Mouse (Mus musculus) spleen, adult 18-20 months (tissue): ENCODE data around the gene Fcf1.

ENCODE experiments used
- DNase-seq, 2 experiments: peaks; one replicate each; pipeline ENCODE4 v3.0.0; 2022; ENCODE audit warnings: mixed read lengths in 2 of 2

Fcf1 gene

GRCm38 (mm10) chr12:84970428-84971096 lies at the start of gene Fcf1, which contains the start of gene Arel1:
Gene Fcf1 (plus strand): TSS chr12:84970897.
Gene Arel1 (minus strand): TSS chr12:84970900.
- DNase-seq: peak; percentile 75 to 83

GRCm38 (mm10) chr12:84921881-84922419 lies 48.7 kb upstream of the Fcf1 start:
- no peak for DNase-seq

DNA sequence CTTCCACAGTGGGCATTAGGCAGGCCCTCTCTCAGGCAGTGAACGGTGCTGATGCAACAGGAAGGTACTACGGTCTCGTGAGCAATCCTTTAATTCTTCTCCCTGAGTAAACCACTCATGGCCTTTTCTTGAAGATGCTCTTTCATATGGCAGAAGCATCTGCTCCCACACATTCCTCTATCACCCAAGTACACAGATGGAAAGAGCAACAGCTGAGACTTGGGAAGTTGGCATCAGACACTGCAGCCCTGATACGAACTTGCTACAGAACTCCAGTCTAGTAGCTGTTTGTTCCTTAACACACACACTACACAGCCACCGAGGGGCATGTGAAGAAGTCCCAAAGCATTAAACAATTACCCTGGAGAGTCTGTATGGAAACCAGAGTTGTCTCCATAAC lies 46.4 kb upstream of the Fcf1 start:
- DNase-seq: no peak

GRCm38 (mm10) chr12:84926542-84926941 lies 44.2 kb upstream of the Fcf1 start:
- no peak for DNase-seq

- DNase-seq: no peak
Measured at GRCm38 (mm10) chr12:84932210-84932609, 38.5 kb upstream of the Fcf1 start.

GRCm38 (mm10) chr12:84935343-84935742 lies 35.4 kb upstream of the Fcf1 start:
- no peak for DNase-seq

DNA sequence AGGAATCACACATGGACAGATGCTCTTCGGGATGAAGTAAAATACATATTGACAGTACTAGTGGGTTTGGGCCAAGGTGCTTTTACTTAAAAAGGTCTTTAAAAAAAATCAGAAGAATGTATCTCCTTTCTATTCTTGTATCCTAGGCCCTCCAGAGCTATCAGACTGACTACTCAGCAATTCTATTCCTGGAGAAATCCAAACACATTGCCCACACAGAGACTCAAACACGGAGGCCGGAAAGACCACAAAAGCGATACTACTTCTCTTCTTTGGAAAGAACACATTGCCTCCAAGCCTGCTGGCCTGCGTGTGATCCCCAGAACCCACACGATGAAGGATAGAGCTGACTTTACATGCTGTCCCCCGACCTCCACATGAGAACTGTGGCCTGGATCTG lies 31.6 kb upstream of the Fcf1 start:
- no peak for DNase-seq

GRCm38 (mm10) chr12:84940343-84940742 lies 30.4 kb upstream of the Fcf1 start:
- DNase-seq: no peak

DNA sequence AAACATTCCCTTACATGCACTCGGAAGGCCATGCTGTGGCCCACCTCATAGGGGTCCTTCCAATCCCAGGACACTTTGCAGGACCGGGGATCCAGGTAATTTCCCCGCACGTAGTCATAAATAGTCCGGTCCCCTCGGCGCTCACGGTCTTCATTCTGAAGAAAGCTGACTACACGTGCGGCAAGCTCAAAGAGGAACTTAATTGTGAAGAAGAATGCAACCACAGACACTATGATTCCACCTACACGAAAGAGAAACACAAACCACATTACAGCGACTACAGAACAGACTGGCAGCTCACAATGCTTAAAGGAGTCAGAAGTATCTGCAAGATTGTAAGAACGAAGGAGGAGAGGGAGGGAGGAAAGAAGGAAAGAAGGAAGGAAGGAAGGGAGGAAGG lies 29.0 kb upstream of the Fcf1 start:
- DNase-seq: no peak

DNA sequence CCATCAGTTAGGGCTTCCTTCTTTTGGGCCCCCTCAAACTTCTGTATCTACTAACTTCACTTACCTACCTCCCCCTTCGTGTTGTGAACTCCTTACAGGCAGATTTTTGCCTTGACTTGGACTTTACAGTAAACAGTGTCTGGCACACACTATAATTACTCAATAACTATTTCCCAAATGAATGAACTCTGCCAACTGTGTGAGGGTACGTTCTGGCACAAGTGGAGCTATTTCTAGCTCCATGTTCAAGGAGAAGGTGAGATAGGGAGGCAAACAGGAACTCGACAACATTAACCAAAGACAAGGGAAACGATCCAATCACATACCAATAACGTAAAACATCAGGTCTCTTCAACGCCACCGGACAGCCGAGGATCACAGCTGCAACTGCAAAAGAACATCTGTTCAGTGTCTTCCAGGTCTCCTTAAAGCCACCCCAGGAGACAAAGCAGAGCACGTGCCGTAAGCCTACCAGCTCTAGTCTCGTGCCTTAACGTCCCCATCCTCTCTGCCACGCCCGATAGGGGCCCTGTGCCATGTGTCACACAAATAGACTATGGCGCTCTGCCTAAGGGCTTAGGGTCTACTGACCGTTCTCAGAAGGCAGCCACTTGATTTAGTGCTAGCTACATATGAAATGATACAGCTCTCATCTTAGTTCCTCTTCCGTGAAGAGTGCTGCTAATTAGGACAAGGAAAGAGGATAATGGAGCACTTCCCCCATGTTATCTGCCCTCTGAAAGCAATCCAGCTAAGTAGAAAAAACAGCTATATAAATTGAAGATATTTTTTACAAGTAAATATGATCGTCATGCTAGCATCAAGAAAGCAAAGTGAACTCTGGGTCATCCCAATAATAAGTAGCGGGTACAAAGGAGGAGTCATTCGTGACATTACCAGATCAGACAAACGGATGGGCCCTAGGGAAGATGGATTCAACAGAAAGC lies 27.4 kb upstream of the Fcf1 start:
- DNase-seq: no peak

GRCm38 (mm10) chr12:84944150-84944812 lies 26.4 kb upstream of the Fcf1 start:
- no peak for DNase-seq

GRCm38 (mm10) chr12:84944813-84945553 lies 25.7 kb upstream of the Fcf1 start:
- no peak for DNase-seq

- DNase-seq: no peak
Measured at GRCm38 (mm10) chr12:84947894-84948583, 22.7 kb upstream of the Fcf1 start.

- DNase-seq: no peak
Measured at GRCm38 (mm10) chr12:84948584-84949285, 22.0 kb upstream of the Fcf1 start.

DNA sequence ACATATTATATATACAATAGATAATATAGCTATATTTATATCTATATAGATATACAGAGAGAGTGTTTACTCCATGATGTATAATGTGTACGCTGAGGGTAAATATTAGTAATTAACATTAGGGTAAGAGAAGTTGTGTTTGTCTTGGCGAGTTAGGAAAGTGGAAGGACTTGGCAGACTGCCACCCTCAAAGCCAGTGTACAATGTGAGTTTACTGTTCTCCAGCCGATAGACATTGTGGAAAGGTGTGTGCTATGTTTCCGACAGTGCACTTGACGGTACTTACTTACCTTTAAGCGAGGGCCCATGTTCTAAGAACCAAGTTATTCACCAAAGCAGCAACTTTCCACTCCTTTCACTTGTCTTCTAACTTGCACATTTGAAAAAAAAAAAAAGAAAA lies 19.9 kb upstream of the Fcf1 start:
- DNase-seq: no peak

DNA sequence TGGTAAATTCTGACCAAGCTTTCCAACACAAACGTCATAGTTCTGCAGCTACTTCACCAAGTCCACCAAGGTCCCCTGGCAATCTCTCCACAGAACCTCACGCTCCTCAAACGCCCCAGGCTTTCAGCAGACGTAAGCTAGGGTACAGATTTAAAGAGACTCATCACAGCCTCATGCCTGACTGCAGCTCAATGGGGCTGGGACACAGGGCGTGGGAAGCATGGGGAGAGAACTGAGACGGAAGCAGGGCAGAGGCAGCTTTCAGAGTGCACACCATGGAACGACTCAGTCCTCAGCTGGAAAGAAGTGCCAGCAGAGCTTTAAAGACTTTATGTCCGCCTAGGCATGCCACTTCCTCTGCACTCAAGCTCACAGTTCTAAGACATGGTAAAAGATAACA lies 19.2 kb upstream of the Fcf1 start:
- no peak for DNase-seq

- no peak for DNase-seq
Measured at GRCm38 (mm10) chr12:84952351-84952750, 18.3 kb upstream of the Fcf1 start.

DNA sequence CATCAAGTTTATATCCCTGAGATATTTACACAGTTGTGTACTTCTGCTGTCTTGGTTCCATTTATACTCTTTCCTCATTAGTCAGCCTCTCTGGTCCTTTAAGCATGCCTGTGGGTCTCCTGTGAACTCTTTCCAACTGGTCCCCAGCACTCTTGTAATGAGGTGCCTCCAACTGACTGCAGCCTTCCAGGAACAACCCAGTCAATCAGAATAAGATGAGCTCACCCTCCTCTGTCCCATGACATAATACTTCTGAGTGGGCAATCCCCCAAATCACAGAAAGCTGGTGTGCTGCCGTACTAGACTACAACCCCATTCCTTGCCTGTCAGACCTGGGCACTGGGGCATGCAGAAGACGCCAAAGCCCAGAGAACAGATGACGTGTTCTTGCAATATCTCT lies 14.4 kb upstream of the Fcf1 start:
- DNase-seq: no peak

GRCm38 (mm10) chr12:84958794-84959356 lies 11.8 kb upstream of the Fcf1 start:
- DNase-seq: no peak

DNA sequence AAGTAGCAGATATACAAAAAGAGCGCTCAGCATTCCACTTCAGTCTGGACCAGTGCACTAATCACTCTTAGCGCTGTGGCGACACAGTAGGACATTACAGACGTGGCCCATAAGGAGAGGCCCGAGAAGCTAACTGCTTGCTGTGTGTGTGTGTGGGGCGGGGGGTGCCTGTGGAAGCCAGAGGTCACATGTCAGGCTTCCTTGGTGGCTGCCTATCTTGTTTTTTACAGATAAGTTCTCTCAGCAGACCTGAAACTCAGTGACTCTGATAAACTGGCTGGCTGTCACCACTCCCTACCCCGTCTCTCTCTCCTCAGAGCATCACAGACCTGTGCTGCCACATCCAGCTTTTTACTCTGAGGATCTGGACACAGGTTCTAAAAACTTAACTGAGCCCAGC lies 8.1 kb upstream of the Fcf1 start:
- no peak for DNase-seq
